Mouse (Mus musculus) ES-Bruce4 (cell line): ENCODE measurements around the gene Ccm2.

Experiments used
- CTCF ChIP-seq: IDR thresholded peaks from one replicate; pipeline ENCODE4 v1.8.1; 2011; ENCODE audit warnings: low read depth, low read length
- EP300 ChIP-seq: IDR thresholded peaks from 2 replicates; pipeline ENCODE4 v1.6.1; 2011; ENCODE audit warnings: low read depth, low read length; ENCODE audit not compliant: insufficient read depth
- POLR2A ChIP-seq: IDR thresholded peaks from one replicate; pipeline ENCODE4 v1.8.1; 2011; ENCODE audit warnings: low read length; ENCODE audit not compliant: insufficient read depth

DNA sequence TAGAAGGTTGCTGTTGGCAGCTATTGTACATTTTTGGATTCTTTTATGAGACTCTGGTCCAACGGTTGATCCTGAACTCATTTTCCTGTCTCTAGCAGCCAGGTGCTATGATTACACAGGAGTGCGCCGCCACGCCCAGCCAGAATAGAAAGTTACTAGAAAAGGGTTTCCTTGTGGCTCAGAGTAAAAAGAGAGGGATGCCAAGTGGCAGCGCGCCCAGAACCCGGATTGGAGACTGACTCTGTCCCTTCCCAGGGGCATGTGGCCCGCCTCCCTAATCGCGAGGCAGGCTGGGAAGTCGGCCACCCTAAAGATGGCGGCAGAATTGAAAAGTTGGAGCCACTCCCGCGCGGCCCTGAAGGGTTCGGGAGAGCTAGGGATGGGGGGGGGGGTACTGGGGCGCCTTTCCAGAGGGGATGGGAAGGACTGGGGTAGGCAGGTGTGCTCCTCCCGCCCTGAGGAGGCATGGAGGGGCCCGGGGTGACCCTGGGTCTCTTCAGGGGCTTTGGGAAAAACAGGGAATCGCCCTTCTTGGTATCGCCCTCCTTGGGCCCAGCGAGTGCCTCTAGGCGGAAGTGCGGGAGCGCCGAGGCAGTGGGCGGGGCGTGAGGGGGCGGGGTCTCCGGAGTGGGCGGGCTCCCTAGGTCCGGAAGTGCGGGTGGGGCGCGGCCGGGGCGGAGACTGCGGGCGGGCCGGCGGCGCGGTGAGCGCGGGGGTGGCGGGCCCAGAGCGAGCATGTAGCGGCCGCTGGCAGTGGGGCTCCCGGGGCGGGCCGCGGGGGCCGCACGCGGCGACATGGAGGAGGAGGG lies at the start of gene Ccm2:
- TF ChIP-seq CTCF (no peak), POLR2A (peak; percentile 55), EP300 (no peak)
